Mouse (Mus musculus): Measurements from ENCODE around the gene Ube2h.

DNA sequence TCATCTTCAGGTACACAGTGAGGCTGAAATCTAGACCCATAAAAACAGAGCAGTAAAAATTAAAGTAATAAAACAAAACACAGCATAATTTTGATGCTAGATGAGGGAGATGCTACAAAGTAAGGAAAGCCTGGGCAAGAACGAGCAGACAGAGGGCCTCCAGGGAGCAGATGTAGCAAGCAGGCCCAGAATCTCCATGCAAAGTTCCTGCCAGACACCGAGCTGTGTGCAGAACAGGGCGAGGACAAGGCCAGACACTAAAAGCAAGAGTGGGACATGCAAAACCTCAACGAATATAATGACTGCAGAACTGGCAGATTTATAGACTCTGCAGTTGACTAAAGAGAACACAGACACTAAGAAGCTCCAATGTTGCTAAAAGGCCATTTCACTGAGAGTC lies 38.9 kb downstream of the Ube2h start:
- TF ChIP-seq GATA1 (IDR thresholded peaks at IDR 0.05; ENCODE audit: low read length), result no peak
- TF ChIP-seq TAL1 (IDR thresholded peaks at IDR 0.05; ENCODE audit: low read length), result no peak
